Mouse (Mus musculus) CH12.LX (cell line): Measurements from ENCODE around the gene Sema5b. TPM values are rescaled to one million over a fixed set of nuclear protein-coding genes. Genes with fewer than 3 reads are reported as not detected.
A peak's percentile ranks its signal among the peaks of the same experiment; 100 is the strongest.

Experiments used
- DNase-seq: peaks from one replicate; pipeline ENCODE4 v3.0.0-alpha.2; 2013; ENCODE audit errors: extremely low read depth
- H3K27ac ChIP-seq: 2 replicates; pipeline ENCODE4 v1.5.1; 2012; ENCODE audit warnings: low read depth, mild to moderate bottlenecking, control low read depth, moderate library complexity; ENCODE audit not compliant: insufficient read depth
- H3K27me3 ChIP-seq: replicated peaks from 2 replicates; pipeline ENCODE3; 2012; ENCODE audit warnings: inconsistent platforms
- H3K36me3 ChIP-seq, 2 experiments: replicated peaks in 1 of 2; 2 replicates each; pipeline versions ENCODE3 to v1.6.1; 2012; ENCODE audit warnings: inconsistent platforms in 1 of 2, low read length in 1 of 2, mild to moderate bottlenecking in 1 of 2, mixed read lengths in 1 of 2, moderate library complexity in 1 of 2; ENCODE audit not compliant: control insufficient read depth in 1 of 2, insufficient read depth in 1 of 2
- H3K4me1 ChIP-seq, 2 experiments: 2 replicates each; pipeline ENCODE4 v1.6.1; 2012; ENCODE audit warnings: inconsistent platforms in 1 of 2, moderate library complexity in 1 of 2; ENCODE audit not compliant: insufficient read depth in 2 of 2, control insufficient read depth in 1 of 2
- H3K4me2 ChIP-seq: 2 replicates; pipeline ENCODE4 v1.6.1; 2012; ENCODE audit warnings: low read depth, mild to moderate bottlenecking, control low read depth; ENCODE audit not compliant: poor library complexity, insufficient read depth, severe bottlenecking
- H3K4me3 ChIP-seq, 3 experiments: fragments of 150-350 bp in 1 of 3; sonication (generic) in 1 of 3; replicated peaks in 1 of 3; 2 replicates each; pipeline versions ENCODE3 to v1.5.1; 2011 to 2012; ENCODE audit warnings: low read depth in 2 of 3, low read length in 2 of 3, mild to moderate bottlenecking in 2 of 3, moderate library complexity in 2 of 3, control low read depth in 1 of 3, improper control_type of control experiment in 1 of 3, inconsistent platforms in 1 of 3, mixed read lengths in 1 of 3; ENCODE audit not compliant: poor library complexity in 1 of 3
- H3K79me2 ChIP-seq: replicated peaks from 2 replicates; pipeline ENCODE4 v1.6.1; 2012; ENCODE audit warnings: mild to moderate bottlenecking, moderate library complexity; ENCODE audit not compliant: control insufficient read depth, poor library complexity, insufficient read depth, severe bottlenecking; ENCODE audit errors: extremely low read depth
- H3K9ac ChIP-seq: 2 replicates; pipeline ENCODE4 v1.6.1; 2012; ENCODE audit warnings: low read depth, mild to moderate bottlenecking, control low read depth, moderate library complexity; ENCODE audit not compliant: insufficient read depth
- H3K9me3 ChIP-seq: replicated peaks from 2 replicates; pipeline ENCODE3; 2012; ENCODE audit warnings: low read length, inconsistent platforms, mixed read lengths
- BHLHE40 ChIP-seq: IDR thresholded peaks from 2 replicates; pipeline ENCODE4 v1.6.1; 2011; ENCODE audit warnings: mild to moderate bottlenecking, low read depth, low read length, improper control_type of control experiment
- E2F4 ChIP-seq: IDR thresholded peaks from 2 replicates; pipeline ENCODE4 v1.6.1; 2011; ENCODE audit warnings: low read depth, low read length, improper control_type of control experiment; ENCODE audit not compliant: insufficient replicate concordance
- ELF1 ChIP-seq: IDR thresholded peaks from 2 replicates; pipeline ENCODE4 v1.6.1; 2014; ENCODE audit warnings: low read depth, mild to moderate bottlenecking, inconsistent platforms, low read length, improper control_type of control experiment
- ETS1 ChIP-seq: conservative IDR thresholded peaks from 2 replicates; pipeline ENCODE4 v1.6.1; 2012; ENCODE audit warnings: low read depth, mild to moderate bottlenecking, inconsistent platforms, low read length, improper control_type of control experiment, moderate library complexity
- HCFC1 ChIP-seq: IDR thresholded peaks from 2 replicates; pipeline ENCODE4 v1.6.1; 2012; ENCODE audit warnings: low read depth, mild to moderate bottlenecking, inconsistent platforms, low read length, improper control_type of control experiment
- JUN ChIP-seq: IDR thresholded peaks from 2 replicates; pipeline ENCODE4 v1.6.1; 2011; ENCODE audit warnings: low read depth, mild to moderate bottlenecking, low read length, improper control_type of control experiment, moderate library complexity; ENCODE audit not compliant: insufficient read depth
- JUND ChIP-seq: conservative IDR thresholded peaks from 2 replicates; pipeline ENCODE4 v1.6.1; 2011; ENCODE audit warnings: low read depth, low read length, improper control_type of control experiment
- MAFK ChIP-seq: IDR thresholded peaks from 2 replicates; pipeline ENCODE4 v1.6.1; 2011; ENCODE audit warnings: low read length, improper control_type of control experiment; ENCODE audit not compliant: insufficient replicate concordance
- MEF2A ChIP-seq: IDR thresholded peaks from 2 replicates; pipeline ENCODE4 v1.6.1; 2014; ENCODE audit warnings: low read depth, mild to moderate bottlenecking, inconsistent platforms, low read length, improper control_type of control experiment, borderline replicate concordance
- PAX5 ChIP-seq: IDR thresholded peaks from 2 replicates; pipeline ENCODE4 v1.6.1; 2012; ENCODE audit warnings: low read length, inconsistent platforms, mixed read lengths
- POLR2AphosphoS2 ChIP-seq: IDR thresholded peaks from 2 replicates; pipeline ENCODE4 v1.6.1; 2011; ENCODE audit warnings: low read depth, low read length, improper control_type of control experiment
- TBP ChIP-seq: conservative IDR thresholded peaks from 2 replicates; pipeline ENCODE4 v1.6.1; 2011; ENCODE audit warnings: low read depth, low read length, improper control_type of control experiment
- USF1 ChIP-seq: IDR thresholded peaks from 2 replicates; pipeline ENCODE4 v1.6.1; 2014; ENCODE audit warnings: low read depth, mild to moderate bottlenecking, inconsistent platforms, low read length, improper control_type of control experiment
- USF2 ChIP-seq: conservative IDR thresholded peaks from 2 replicates; pipeline ENCODE4 v1.6.1; 2011; ENCODE audit warnings: low read depth, low read length, improper control_type of control experiment
- ZC3H11A ChIP-seq: IDR thresholded peaks from 2 replicates; pipeline ENCODE4 v1.6.1; 2012; ENCODE audit warnings: low read depth, mild to moderate bottlenecking, inconsistent platforms, low read length, improper control_type of control experiment
- ZKSCAN1 ChIP-seq: IDR thresholded peaks from 2 replicates; pipeline ENCODE4 v1.6.1; 2012; ENCODE audit warnings: low read depth, inconsistent platforms, low read length, improper control_type of control experiment, borderline replicate concordance
- ZMIZ1 ChIP-seq: IDR thresholded peaks from 2 replicates; pipeline ENCODE4 v1.6.1; 2012; ENCODE audit warnings: low read depth, mild to moderate bottlenecking, inconsistent platforms, low read length, improper control_type of control experiment
- dilution Hi-C: fragments of 300-500 bp; cut with MboI; formaldehyde crosslinking; loops from 2 replicates; pipeline ENCODE4 v1.14.3; 2020; ENCODE audit warnings: low sequenced_read_pairs; ENCODE audit not compliant: extremely low pct_unique_long_range_greater_than_20kb, extremely low pct_ligation_motif_present
- in situ Hi-C: fragments of 300-500 bp; cut with MboI; formaldehyde crosslinking; loops from 3 replicates; pipeline ENCODE4 v1.14.3; 2019; ENCODE audit warnings: low sequenced_read_pairs, low pct_ligation_motif_present, low pct_unique_long_range_greater_than_20kb, mixed read lengths
- polyA plus RNA-seq: library from polyadenylated mRNA; unstranded; fragments of >175 nt; gene quantifications from 2 replicates; pipeline ENCODE4 v1.2.1, GENCODE M21; 2012; ENCODE audit warnings: low read depth; ENCODE audit not compliant: insufficient read length
- total RNA-seq, 2 experiments: library from RNA; depleted of rRNA; stranded (reverse); fragments of 300-350 nt in 1 of 2; fragments of >200 nt in 1 of 2; gene quantifications; 2 replicates each; pipeline ENCODE4 v1.2.3; 2012 to 2014

Gene Sema5b
- total and polyA plus RNA-seq, 3 experiments = 0.04 TPM; not detected in 2

- Histone ChIP-seq H3K4me3 (no peak overlapping the region), H3K4me1 (no peaks in the 10 kb centered on the region), H3K36me3 (no peaks in the 10 kb centered on the region), H3K27me3 (peaks cover 89% of the 10 kb centered on the region), H3K79me2 (no peaks in the 10 kb centered on the region), H3K27ac (no peak overlapping the region), H3K9me3 (peaks cover 12% of the 10 kb centered on the region), H3K9ac (no peak overlapping the region), H3K4me2 (no peak overlapping the region)
- in situ Hi-C loops (no loop called here), dilution Hi-C loops (no loop called here)
- no peak for DNase-seq
- TF ChIP-seq ZKSCAN1 = no peak
- no peak for TF ChIP-seq USF2
- TF ChIP-seq BHLHE40 = 0 out of 2 replicates have a peak, but pooled peaks have one; percentile 21
- peak; percentile 2; the same call in 1 of the 2 replicates for TF ChIP-seq USF1
- TF ChIP-seq ELF1 = no peak
- no peak for TF ChIP-seq ETS1
- TF ChIP-seq ZMIZ1 = no peak
These were observed 47.8 kb downstream of the Sema5b start for GRCm38 (mm10) chr16:35588731-35589151.

GRCm38 (mm10) chr16:35591756-35592155, 50.8 kb downstream of the Sema5b start:
- H3K79me2 ChIP-seq = no peaks in the 10 kb centered on the region
- H3K4me3 ChIP-seq = no peak overlapping the region
- no peaks in the 10 kb centered on the region for H3K36me3 ChIP-seq
- H3K4me2 ChIP-seq = no peak overlapping the region
- dilution Hi-C loops = no loop called here
- H3K27me3 ChIP-seq = peaks cover 89% of the 10 kb centered on the region
- in situ Hi-C loops = no loop called here
- no peak for TF ChIP-seq POLR2AphosphoS2
- TF ChIP-seq HCFC1 = no peak
- no peak for TF ChIP-seq USF1
- no peak for TF ChIP-seq ETS1
- no peak for TF ChIP-seq TBP
- no peak for TF ChIP-seq MEF2A
- H3K4me1 ChIP-seq = no peaks in the 10 kb centered on the region
- no peak for DNase-seq
- H3K9me3 ChIP-seq = peaks cover 16% of the 10 kb centered on the region
- no peak overlapping the region for H3K27ac ChIP-seq
- no peak overlapping the region for H3K9ac ChIP-seq

GRCm38 (mm10) chr16:35592274-35593065, 51.5 kb downstream of the Sema5b start:
- Histone ChIP-seq H3K4me2 (no peak overlapping the region), H3K36me3 (no peaks in the 10 kb centered on the region), H3K79me2 (no peaks in the 10 kb centered on the region), H3K9me3 (peaks cover 16% of the 10 kb centered on the region), H3K9ac (no peak overlapping the region), H3K4me1 (no peaks in the 10 kb centered on the region), H3K4me3 (no peak overlapping the region), H3K27me3 (peaks cover 86% of the 10 kb centered on the region), H3K27ac (no peak overlapping the region)
- dilution Hi-C loops = no loop called here
- TF ChIP-seq PAX5 (no peak), ZC3H11A (no peak), E2F4 (no peak), MAFK (no peak), POLR2AphosphoS2 (no peak), JUN (no peak), JUND (no peak)
- in situ Hi-C loops = no loop called here
- DNase-seq = no peak
